Mouse (Mus musculus) mesoderm, embryonic 11.5 days (tissue): ENCODE results near the gene Gskip.

Experiments used
- DNase-seq: peaks from one replicate; pipeline ENCODE4 v3.0.0-alpha.2; 2012; ENCODE audit warnings: low read depth, low spot score

The Gskip gene

GRCm38 (mm10) chr12:105721452-105722132 lies 37.0 kb downstream of the Gskip start:
- DNase-seq: peak; percentile 29

- peak; percentile 69 for DNase-seq
Observed at GRCm38 (mm10) chr12:105722657-105723056, 38.0 kb downstream of the Gskip start.

- no peak for DNase-seq
Observed at GRCm38 (mm10) chr12:105724616-105725015, 40.0 kb downstream of the Gskip start.

GRCm38 (mm10) chr12:105725736-105726135 lies 41.1 kb downstream of the Gskip start:
- no peak for DNase-seq

- DNase-seq: no peak
Observed at GRCm38 (mm10) chr12:105727268-105727667, 42.6 kb downstream of the Gskip start.

GRCm38 (mm10) chr12:105727964-105728363 lies 43.3 kb downstream of the Gskip start:
- peak; percentile 58 for DNase-seq

GRCm38 (mm10) chr12:105730851-105731460 lies 46.3 kb downstream of the Gskip start:
- no peak for DNase-seq

- DNase-seq: no peak
Observed at GRCm38 (mm10) chr12:105733370-105734159, 48.9 kb downstream of the Gskip start.

- no peak for DNase-seq
Observed at GRCm38 (mm10) chr12:105735226-105735888, 50.7 kb downstream of the Gskip start.

- no peak for DNase-seq
Observed at GRCm38 (mm10) chr12:105735889-105736251, 51.2 kb downstream of the Gskip start.

- DNase-seq: no peak
Observed at GRCm38 (mm10) chr12:105738316-105739096, 53.9 kb downstream of the Gskip start.

- DNase-seq: no peak
Observed at GRCm38 (mm10) chr12:105739656-105740055, 55.0 kb downstream of the Gskip start.

- no peak for DNase-seq
Observed at GRCm38 (mm10) chr12:105748114-105748513, 63.5 kb downstream of the Gskip start.
